Mouse (Mus musculus) ovary, postnatal 10 days (tissue): ENCODE measurements around the gene Tnrc6c.
A peak's percentile ranks its signal among the peaks of the same experiment; 100 is the strongest.
"Not testable (repeated sequence)": the region's sequence is repeated elsewhere in the genome, so short reads cannot be mapped to it uniquely, and the experiment has no call there.

ENCODE experiments used
- DNase-seq: peaks from one replicate; pipeline ENCODE4 v3.0.0; 2022; ENCODE audit warnings: low spot score

Gene Tnrc6c

DNA sequence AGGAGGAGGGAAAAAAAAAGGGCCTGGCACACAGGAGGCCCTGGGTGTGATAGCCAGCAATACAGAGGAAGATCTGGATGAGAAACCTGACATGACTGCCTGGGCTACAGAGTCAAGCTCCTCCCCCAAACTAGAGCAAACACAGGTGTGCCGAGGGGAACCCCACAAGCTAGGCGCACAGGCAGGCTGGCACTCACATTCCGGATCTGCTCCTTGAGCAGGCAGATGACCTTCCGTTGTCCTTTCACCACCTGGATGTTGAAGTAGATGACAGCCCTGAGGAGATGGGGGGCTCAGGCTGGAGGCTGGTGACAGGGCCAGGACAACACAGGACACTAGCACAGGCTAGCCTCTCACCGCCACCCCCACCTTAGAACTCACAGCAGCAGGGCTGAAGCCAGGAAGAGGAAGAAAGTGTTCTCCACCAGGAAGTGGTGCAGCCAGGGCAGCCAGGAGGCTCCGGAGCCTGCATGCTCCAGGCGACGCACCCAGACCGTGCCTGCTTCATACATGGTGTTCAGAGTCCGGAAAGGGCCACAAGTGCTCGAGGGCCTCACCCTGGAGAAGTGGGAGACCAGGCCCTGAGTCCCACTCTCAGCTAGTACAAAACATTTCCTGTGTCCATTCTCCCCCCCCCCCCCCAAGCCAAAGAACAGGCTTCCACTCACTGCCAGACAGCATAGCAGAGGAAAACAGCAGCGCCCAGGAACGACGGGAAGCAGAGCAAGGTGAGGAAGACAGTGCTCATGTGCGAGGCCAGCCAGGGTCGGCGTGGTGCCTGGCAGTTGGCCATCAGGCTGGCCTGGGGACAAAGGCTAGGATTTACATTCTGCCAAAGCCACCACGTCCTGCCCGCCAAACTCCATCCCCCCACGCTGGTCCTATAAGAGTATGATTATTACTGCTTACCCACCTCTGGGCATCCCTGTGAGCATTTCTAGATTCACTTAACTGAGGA lies 114.9 kb downstream of the Tnrc6c start:
- no peak for DNase-seq

DNA sequence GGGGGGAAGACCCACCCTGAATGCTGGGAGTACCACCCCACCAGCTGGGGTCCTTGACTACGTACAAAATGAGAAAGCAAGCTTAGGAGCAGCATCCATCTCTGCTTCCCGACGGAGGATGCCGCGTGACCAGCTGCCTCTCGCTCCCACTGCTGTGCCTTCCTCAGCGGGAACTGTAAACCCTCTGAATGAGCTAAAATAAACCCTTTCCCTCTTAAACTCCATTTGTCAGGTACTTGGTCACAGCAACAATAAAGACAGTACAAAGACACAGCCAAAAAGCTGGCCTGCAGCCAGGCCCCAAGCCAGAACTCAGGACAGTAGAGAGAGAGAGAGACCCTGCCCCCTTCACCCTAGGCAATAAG lies 115.6 kb downstream of the Tnrc6c start:
- DNase-seq = no peak

DNA sequence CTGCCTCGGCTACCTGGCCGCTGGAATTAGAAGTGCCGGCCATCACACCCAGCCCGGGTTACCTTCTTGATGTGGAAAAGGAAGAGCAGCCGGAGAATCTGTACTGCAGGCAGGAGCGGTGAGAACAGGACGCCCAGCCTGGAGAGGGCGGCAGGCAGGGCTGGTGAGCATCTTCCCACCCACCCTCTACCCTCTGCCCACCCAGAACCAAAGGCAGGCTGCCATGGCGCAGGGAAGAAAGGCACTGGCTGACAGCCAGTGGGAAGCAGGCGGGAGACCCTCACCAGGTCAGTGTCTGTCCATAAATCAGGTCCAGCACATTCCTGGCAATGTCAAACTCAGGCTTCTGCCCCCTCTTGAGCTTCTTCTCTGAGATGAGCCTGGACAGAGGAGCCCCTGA lies 116.3 kb downstream of the Tnrc6c start:
- DNase-seq = no peak

- no peak for DNase-seq
These were observed 118.3 kb downstream of the Tnrc6c start for GRCm38 (mm10) chr11:117772352-117772751.

DNA sequence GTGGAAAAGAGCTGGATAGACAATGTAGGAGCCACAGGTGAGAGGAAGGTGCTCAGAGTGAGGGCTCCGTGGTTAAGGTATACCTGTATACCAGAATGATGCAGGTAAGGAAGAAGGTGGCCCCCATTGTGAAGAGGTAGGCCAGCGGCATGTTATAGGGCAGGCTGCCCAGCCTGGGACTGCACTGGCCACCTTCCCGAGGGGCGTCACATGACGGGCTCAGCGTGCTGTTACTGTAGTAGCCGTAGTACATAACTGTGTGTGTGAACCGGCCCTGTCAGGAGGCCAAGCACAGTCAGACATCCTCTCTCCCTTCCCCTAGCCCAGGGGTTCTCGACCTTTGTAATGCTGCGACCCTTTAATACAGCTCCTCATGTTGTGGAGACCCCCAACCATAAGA lies 120.8 kb downstream of the Tnrc6c start:
- no peak for DNase-seq

DNA sequence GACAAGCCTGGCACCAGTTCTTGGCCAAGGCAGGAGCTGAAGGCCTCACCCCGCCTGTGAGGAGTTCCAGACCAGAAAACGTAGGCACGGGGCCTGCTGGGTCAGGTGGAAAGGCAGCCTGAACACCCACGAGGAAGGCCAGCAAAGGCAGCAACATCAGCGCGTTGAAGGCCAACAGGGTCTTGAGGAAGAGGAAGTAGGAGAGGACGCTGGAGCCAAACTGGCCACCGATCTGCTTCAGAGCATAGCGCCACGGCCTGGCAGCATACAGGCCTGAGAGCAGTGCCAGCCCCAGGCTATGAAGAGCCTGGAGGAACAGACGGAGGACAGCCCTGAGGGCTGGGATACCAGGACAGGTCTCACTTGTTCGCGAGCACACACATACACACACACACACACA lies 121.5 kb downstream of the Tnrc6c start:
- DNase-seq = no peak

DNA sequence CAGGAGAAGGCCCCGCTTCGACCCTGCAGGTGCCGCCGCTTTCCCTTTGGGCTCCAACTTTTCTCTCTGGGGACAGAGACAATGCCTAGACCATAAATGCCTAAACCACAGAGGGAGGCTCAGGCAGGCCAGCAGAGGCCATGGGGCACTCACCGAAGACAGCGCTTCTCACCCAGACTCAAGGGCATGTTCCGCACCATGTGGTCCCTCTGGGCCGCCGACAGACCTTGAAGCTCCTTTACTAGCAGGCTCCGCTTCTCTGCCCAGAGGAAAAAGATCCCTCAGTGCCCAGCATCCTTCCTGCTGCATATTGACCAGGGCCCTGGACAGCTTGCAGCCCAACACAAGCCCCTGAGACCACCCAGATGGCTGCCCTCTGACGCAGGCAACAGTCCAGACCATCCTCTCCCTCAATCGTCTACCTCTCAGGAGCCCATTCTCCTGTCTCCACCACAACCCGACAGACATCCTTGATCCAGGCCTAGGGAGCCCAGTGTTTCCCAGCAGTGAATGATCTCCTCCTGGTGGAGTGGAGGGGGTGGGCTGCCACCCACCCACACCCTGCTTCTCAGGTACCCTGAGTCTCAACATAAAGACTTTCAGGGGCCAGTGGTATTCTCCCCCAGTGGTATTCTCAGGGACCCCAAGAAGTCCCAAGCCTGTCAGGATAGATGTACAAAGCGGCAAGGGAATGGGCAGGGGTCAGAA lies 122.2 kb downstream of the Tnrc6c start:
- DNase-seq = no peak

DNA sequence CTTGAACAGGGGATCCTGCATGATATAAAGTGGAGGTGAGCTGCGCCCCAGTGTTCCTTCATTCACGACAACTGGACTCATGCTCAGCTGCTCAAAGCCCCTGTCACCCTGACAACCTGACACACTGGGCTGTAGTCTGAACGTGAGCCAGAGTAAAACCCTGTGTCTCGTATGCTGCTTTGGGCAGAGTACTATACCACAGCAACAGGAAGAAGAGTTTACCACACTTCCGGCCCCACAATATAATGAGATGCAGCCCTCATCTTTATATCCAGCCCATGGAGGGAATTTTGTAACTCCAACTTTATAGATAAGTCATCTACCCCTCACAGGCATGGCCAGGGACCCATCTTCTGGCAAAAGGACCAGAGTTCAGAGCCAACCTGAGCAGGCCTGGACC lies 123.0 kb downstream of the Tnrc6c start:
- DNase-seq = no peak

- no peak for DNase-seq
These were observed 123.9 kb downstream of the Tnrc6c start for GRCm38 (mm10) chr11:117778031-117778430.

- no peak for DNase-seq
These were observed 124.9 kb downstream of the Tnrc6c start for GRCm38 (mm10) chr11:117778851-117779433.

DNA sequence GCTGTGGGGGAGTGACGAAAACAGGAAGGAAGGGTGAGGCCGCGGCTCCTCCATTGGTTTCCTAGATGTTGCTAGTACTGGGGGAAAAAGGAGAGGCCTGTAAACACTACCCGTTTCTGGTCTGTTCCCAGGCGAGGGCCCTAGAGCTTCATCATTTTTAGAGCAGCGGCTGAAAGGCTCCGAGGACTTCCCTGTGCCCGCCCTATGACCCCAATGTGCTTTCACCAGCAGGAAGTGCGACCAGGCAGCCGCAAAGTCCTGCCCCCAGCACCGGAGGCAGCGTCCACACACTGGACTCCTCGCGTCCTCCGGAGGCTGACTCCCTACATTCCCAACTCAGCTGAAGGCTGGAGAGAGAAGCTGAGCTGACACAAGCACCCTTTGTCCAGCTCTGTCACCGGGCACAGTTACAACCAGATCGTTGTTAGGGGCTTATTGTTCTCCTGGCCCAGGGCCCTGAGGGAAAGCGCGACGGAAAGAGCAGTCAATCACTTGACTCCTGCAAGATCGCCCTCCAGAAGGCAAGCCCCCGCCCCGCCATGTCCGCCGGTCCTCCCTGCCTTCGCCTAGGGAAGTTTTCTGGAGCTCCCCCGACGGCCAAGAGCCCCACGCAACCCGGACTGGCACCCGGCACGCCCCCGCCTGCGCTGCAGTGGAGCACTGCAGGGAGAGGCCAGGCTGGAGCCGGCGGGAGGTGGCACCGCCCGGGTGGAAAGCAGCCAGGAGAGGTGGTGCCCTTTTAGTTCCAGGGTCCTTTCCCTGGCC lies 125.5 kb downstream of the Tnrc6c start:
- DNase-seq = peak; percentile 49

- DNase-seq = no peak
These were observed 126.1 kb downstream of the Tnrc6c start for GRCm38 (mm10) chr11:117780199-117780515.

DNA sequence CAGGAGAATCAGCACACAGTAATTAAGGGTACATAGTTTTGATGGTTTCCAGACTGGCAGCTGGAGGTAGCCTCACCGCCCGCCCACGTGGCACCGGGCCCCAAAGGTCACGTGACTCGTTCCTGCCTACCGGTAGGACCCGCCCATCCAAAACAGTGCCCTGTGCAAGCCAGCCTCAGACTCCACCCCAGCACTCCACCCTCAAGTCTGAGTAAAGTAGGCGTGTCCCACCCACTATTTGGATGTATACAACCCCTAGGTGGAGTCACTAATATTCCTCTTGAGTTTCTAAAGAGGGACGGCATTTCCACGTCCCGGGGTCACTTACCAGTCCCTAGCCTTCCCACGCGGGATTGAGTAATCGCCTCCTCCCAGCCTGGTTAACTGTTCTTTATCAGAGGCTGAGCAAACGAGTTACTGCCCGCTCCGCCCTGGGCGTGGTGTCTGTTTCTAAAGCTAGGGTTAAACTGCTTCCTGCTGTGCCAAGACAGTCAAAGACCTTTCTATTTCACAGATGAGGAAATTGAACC lies 126.6 kb downstream of the Tnrc6c start:
- peak; percentile 59 for DNase-seq

GRCm38 (mm10) chr11:117781199-117781821 lies 127.2 kb downstream of the Tnrc6c start:
- DNase-seq = no peak

DNA sequence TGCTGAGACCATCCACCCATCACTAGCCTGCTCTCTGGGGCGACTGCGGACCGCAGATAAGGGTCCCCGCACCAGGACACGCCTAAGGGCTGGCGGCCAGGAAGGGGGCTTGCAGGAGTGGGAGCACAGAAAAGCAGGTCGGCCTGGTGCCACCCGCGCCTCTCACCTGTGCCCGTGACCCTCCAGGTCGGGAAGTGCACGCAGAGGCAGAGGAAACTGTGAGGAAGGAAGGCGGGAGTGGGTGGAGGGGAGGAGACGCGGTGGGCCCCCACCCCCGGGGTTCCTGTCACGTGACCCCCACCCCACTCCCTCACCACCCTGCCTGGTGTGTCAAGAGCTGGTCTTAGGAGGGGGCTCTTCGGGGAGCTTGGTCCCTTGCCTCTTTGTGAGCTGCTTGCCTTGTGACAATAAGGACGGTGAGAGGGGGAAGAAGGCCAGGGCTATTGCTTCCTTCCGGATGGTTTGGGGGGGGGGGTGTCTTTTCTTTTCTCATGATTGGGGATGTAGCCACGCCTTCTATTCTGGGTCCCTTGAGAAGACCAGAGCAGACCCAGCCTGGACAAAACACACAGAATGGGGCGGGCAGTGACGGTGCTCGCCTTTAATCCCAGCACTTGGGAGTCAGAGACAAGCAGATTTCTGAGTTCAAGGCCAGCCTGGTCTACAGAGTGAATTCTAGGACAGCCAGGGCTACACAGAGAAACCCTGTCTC lies 128.1 kb downstream of the Tnrc6c start, which contains the start of the genes Tmc8 and Tmc6:
Gene Tmc8, plus strand, starts transcription at position 84 of the 712 bp plus-strand sequence.
Gene Tmc6, minus strand, starts transcription at position 206 of the 712 bp plus-strand sequence.
- DNase-seq = no peak

DNA sequence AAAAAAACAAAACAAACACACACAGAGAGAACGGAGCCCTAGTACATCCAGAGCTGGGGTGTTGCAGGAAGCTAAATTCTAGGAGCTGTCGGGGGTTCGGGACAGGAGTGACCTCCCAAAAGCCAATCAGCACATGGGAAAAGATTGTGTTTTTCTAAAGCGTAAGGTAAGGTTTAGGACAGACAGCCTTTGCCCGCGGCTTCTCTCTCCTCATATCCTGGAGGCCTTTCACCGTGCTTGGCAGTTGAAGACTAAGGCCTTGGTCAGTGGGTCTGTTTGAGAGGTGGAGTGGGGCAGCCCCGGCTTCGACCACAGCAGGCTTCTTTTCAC lies 128.6 kb downstream of the Tnrc6c start:
- no peak for DNase-seq

- no peak for DNase-seq
These were observed 129.0 kb downstream of the Tnrc6c start for GRCm38 (mm10) chr11:117783089-117783488.

DNA sequence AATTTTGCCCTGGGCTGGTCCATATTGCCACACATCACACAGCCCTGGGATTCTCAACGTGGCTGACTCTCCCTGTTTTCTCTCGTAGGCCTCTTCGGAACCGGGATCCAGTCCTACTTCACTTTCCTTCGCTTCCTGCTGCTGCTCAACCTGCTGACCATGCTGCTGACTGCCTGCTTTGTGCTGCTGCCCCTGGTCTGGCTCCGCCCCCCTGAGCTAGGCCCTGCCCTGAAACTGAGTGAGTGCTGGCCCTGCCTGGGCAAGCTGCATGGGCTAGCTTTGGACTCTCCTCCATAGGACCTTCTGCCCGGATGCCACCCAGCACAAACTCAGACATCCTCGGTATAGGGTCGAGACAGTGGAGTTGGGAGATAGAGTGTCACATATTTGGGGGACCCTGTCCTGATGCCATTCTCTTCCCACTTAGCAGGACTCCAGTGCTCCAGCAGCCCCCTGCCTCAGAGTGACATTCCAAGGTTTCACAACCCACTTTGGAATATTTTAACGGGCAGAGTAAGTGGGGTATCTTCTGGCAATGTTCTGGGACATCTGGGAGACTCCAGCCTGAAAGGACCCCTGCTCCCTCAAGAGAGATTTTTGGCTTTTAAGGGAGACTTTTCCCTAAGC lies 129.7 kb downstream of the Tnrc6c start:
- DNase-seq = no peak

DNA sequence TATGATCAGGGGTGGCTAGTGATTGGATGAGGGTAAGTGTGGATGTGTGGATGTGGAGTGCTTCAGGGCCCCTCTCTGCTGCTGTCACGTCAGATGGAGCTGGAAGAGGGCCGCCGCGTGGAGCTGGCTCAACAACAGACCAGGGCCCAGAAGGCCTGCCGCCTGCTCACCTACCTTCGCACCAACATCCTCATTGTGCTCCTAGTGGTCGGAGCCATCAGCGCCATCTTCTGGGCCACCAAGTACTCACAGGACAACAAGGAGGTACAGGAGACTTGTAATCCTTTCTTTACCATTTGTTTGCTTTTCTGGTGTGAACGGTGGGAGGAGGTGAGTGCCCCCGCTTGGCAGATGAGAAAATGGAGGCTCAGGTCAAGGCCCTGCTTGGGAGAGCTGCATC lies 132.2 kb downstream of the Tnrc6c start:
- no peak for DNase-seq

- not testable (repeated sequence) for DNase-seq
These were observed 134.4 kb downstream of the Tnrc6c start for GRCm38 (mm10) chr11:117788481-117788880.
